8 mouse cellular contexts compared by ENCODE assay signal in genomic region chr4:28814816-28815620, GRCm38 (mm10). TPM values are rescaled to one million over a fixed set of nuclear protein-coding genes. Genes with fewer than 3 reads are reported as not detected.
DNase-seq lines count a peak whose midpoint lies in the region; ATAC-seq lines count a peak whose summit lies in the region.

No protein-coding gene starts in this region.

- H3K36me3 ChIP-seq in forebrain, embryonic 14.5 days (ENCODE audit: control insufficient read depth, insufficient read depth, low read length), result no peaks in the 10 kb centered on the region
- no peaks in the 10 kb centered on the region for H3K36me3 ChIP-seq in heart, embryonic 15.5 days
- no peaks in the 10 kb centered on the region for H3K36me3 ChIP-seq in liver, embryonic 15.5 days (replicated peaks)
- H3K36me3 ChIP-seq in neural tube, embryonic 12.5 days, result no peaks in the 10 kb centered on the region

- H3K27ac ChIP-seq in forebrain, embryonic 14.5 days (ENCODE audit: low read depth, low read length), result peak overlapping the region; percentile 97
- H3K27ac ChIP-seq in heart, embryonic 15.5 days, result peak overlapping the region; percentile 98
- H3K27ac ChIP-seq in liver, embryonic 15.5 days (replicated peaks), result no peak overlapping the region
- H3K27ac ChIP-seq in neural tube, embryonic 12.5 days, result peak overlapping the region; percentile 76

- peak; percentile 41 for ATAC-seq in forebrain, embryonic 14.5 days
- ATAC-seq in heart, embryonic 15.5 days (replicated peaks; ENCODE audit: insufficient number of reproducible peaks, insufficient read depth, low FRiP score, low read depth), result peak; percentile 38
- ATAC-seq in liver, embryonic 15.5 days (ENCODE audit: insufficient read depth), result no peak
- peak; percentile 34 for ATAC-seq in neural tube, embryonic 12.5 days (ENCODE audit: low FRiP score, low read depth)

- H3K27me3 ChIP-seq in forebrain, embryonic 14.5 days (replicated peaks; ENCODE audit: control insufficient read depth, insufficient read depth, low read length), result no peaks in the 10 kb centered on the region
- H3K27me3 ChIP-seq in heart, embryonic 15.5 days, result no peaks in the 10 kb centered on the region
- H3K27me3 ChIP-seq in liver, embryonic 15.5 days, result peaks cover 53% of the 10 kb centered on the region
- H3K27me3 ChIP-seq in neural tube, embryonic 12.5 days (replicated peaks), result no peaks in the 10 kb centered on the region

- no peaks in the 10 kb centered on the region for H3K9me3 ChIP-seq in forebrain, embryonic 14.5 days (replicated peaks; ENCODE audit: control insufficient read depth, low read length)
- no peaks in the 10 kb centered on the region for H3K9me3 ChIP-seq in heart, embryonic 15.5 days (replicated peaks)
- no peaks in the 10 kb centered on the region for H3K9me3 ChIP-seq in liver, embryonic 15.5 days (replicated peaks)
- H3K9me3 ChIP-seq in neural tube, embryonic 12.5 days, result no peaks in the 10 kb centered on the region

- H3K4me1 ChIP-seq in forebrain, embryonic 14.5 days (ENCODE audit: control insufficient read depth, insufficient read depth, low read length), result no peaks in the 10 kb centered on the region
- H3K4me1 ChIP-seq in heart, embryonic 15.5 days (replicated peaks), result no peaks in the 10 kb centered on the region
- peaks cover 30% of the 10 kb centered on the region for H3K4me1 ChIP-seq in liver, embryonic 15.5 days (replicated peaks)
- peaks cover 6% of the 10 kb centered on the region; the same call in 1 of the 2 replicates for H3K4me1 ChIP-seq in neural tube, embryonic 12.5 days

- under 1% methylated on average over 64 of the region's 72 CpGs for WGBS in forebrain, embryonic 14.5 days
- under 1% methylated on average over 72 of the region's 72 CpGs for WGBS in heart, embryonic 15.5 days
- under 1% methylated on average over 72 of the region's 72 CpGs for WGBS in liver, embryonic 15.5 days (ENCODE audit: insufficient replicate concordance)
- WGBS in neural tube, embryonic 12.5 days, result under 1% methylated on average over 72 of the region's 72 CpGs

- peak; percentile 77 for DNase-seq in ES-CJ7 (ENCODE audit: low read depth, low spot score)
- DNase-seq in cerebellum, adult 11-12 months, result peak; percentile 78
- peak; percentile 92 for DNase-seq in forebrain, embryonic 14.5 days (ENCODE audit: low spot score)
- DNase-seq in kidney, postnatal 14 days, result peak; percentile 64
- peak; percentile 2 for DNase-seq in thymus, postnatal 25 days

- peak overlapping the region; percentile 82 for H3K4me3 ChIP-seq in forebrain, embryonic 14.5 days (ENCODE audit: low read depth, low read length)
- peak overlapping the region; percentile 68 for H3K4me3 ChIP-seq in heart, embryonic 15.5 days
- H3K4me3 ChIP-seq in liver, embryonic 15.5 days (replicated peaks), result peak overlapping the region; percentile 58
- peak overlapping the region; percentile 87 for H3K4me3 ChIP-seq in neural tube, embryonic 12.5 days

- peak overlapping the region; percentile 82 for H3K9ac ChIP-seq in forebrain, embryonic 14.5 days (ENCODE audit: low read length)
- H3K9ac ChIP-seq in heart, embryonic 15.5 days, result peak overlapping the region; percentile 91
- no peak overlapping the region for H3K9ac ChIP-seq in liver, embryonic 15.5 days
- H3K9ac ChIP-seq in neural tube, embryonic 12.5 days, result peak overlapping the region; percentile 87

- peak overlapping the region; percentile 73 for H3K4me2 ChIP-seq in forebrain, embryonic 14.5 days (ENCODE audit: low read length)
- H3K4me2 ChIP-seq in heart, embryonic 15.5 days, result peak overlapping the region; percentile 83
- H3K4me2 ChIP-seq in liver, embryonic 15.5 days, result peak overlapping the region; percentile 84
- peak overlapping the region; percentile 74 for H3K4me2 ChIP-seq in neural tube, embryonic 12.5 days (replicated peaks)

RNA-seq across cellular contexts. Expression of gene Epha7, which starts 2.1 kb away (rescaled TPM):
- 26.4 and 43.8 TPM in 2 replicates for polyA plus RNA-seq in forebrain, embryonic 14.5 days (2014; fragmentation: Nextera tagmentation; extraction: Ambion mirVana)
- 27.6 and 29.2 TPM in 2 replicates for polyA plus RNA-seq in heart, embryonic 15.5 days (2015; fragmentation: Nextera tagmentation; extraction: Ambion mirVana)
- polyA plus RNA-seq in liver, embryonic 15.5 days (2015; fragmentation: Nextera tagmentation; extraction: Ambion mirVana), result 1.4 and 1.6 TPM in 2 replicates
- polyA plus RNA-seq in neural tube, embryonic 12.5 days (2016; fragmentation: Nextera tagmentation; extraction: Ambion mirVana), result 59.9 and 66.9 TPM in 2 replicates

Comparison
In these comparisons a context has a peak if more than half of its experiments do, and no peak if none do; other contexts are left out.
1. DNase-seq: peak in every context shown above with its lines; median percentile 92 in forebrain, embryonic 14.5 days; 78 in cerebellum, adult 11-12 months; 77 in ES-CJ7; 64 in kidney, postnatal 14 days; 2 in thymus, postnatal 25 days.
2. RNA of gene Epha7, which starts 2.1 kb away (polyA plus RNA-seq): 59.9 to 66.9 TPM in neural tube, embryonic 12.5 days, 27.6 to 29.2 TPM in heart, embryonic 15.5 days and 26.4 to 43.8 TPM in forebrain, embryonic 14.5 days; 1.4 to 1.6 TPM in liver, embryonic 15.5 days; every median in the first group is over 10 times any median in the second.
3. Peak in every context shown above with its lines, with median percentiles within 50 percentile points of each other: H3K4me2 ChIP-seq and H3K4me3 ChIP-seq.